Mouse (Mus musculus): ENCODE results near the gene Poc1a. TPM values are rescaled to one million over a fixed set of nuclear protein-coding genes. Genes with fewer than 3 reads are reported as not detected.

The Poc1a gene
- polyA plus RNA-seq, 1 experiment from 2014 or later = 32.0 TPM

- WGBS = 55% methylated on average over 2 of the region's 2 CpGs
- no peak overlapping the region for H3K27ac ChIP-seq
- ATAC-seq (ENCODE audit: borderline replicate concordance, extremely low read depth, low FRiP score, low TSS enrichment) = no peak
- no peaks in the 10 kb centered on the region for H3K27me3 ChIP-seq
- no peak overlapping the region for H3K4me2 ChIP-seq
- 0 out of 2 replicates have a peak, but pooled peaks cover 18% of the 10 kb centered on the region for H3K4me1 ChIP-seq
- no peaks in the 10 kb centered on the region for H3K36me3 ChIP-seq
- H3K9me3 ChIP-seq = no peaks in the 10 kb centered on the region
- H3K9ac ChIP-seq = no peak overlapping the region
- H3K4me3 ChIP-seq = no peak overlapping the region
These were observed 13.8 kb upstream of the Poc1a start for GRCm38 (mm10) chr9:106266936-106267657.

GRCm38 (mm10) chr9:106268421-106268820 is 12.4 kb upstream of the Poc1a start:
- Histone ChIP-seq H3K4me1 (0 out of 2 replicates have a peak, but pooled peaks cover 18% of the 10 kb centered on the region), H3K9ac (no peak overlapping the region), H3K27me3 (no peaks in the 10 kb centered on the region), H3K4me3 (no peak overlapping the region), H3K36me3 (no peaks in the 10 kb centered on the region), H3K9me3 (no peaks in the 10 kb centered on the region), H3K27ac (no peak overlapping the region), H3K4me2 (no peak overlapping the region)
- WGBS = 40% methylated on average over 4 of the region's 4 CpGs
- ATAC-seq (ENCODE audit: borderline replicate concordance, extremely low read depth, low FRiP score, low TSS enrichment) = no peak

- no peak for ATAC-seq (ENCODE audit: borderline replicate concordance, extremely low read depth, low FRiP score, low TSS enrichment)
- Histone ChIP-seq H3K9me3 (no peaks in the 10 kb centered on the region), H3K27ac (no peak overlapping the region)
These were observed 11.6 kb upstream of the Poc1a start for GRCm38 (mm10) chr9:106269076-106269788.

GRCm38 (mm10) chr9:106269879-106270278 is 11.0 kb upstream of the Poc1a start:
- no peak overlapping the region for H3K4me2 ChIP-seq
- ATAC-seq (ENCODE audit: borderline replicate concordance, extremely low read depth, low FRiP score, low TSS enrichment) = no peak
- no peak overlapping the region for H3K4me3 ChIP-seq
- 11% methylated on average over 2 of the region's 2 CpGs for WGBS
- no peaks in the 10 kb centered on the region for H3K36me3 ChIP-seq
- no peaks in the 10 kb centered on the region for H3K27me3 ChIP-seq
- H3K4me1 ChIP-seq = 0 out of 2 replicates have a peak, but pooled peaks cover 18% of the 10 kb centered on the region
- no peak overlapping the region for H3K27ac ChIP-seq
- no peaks in the 10 kb centered on the region for H3K9me3 ChIP-seq
- H3K9ac ChIP-seq = no peak overlapping the region

More at GRCm38 (mm10) chr9:106269076-106269788, 11.6 kb upstream of the Poc1a start:
- H3K4me2 ChIP-seq = no peak overlapping the region
- no peak overlapping the region for H3K4me3 ChIP-seq
- no peaks in the 10 kb centered on the region for H3K36me3 ChIP-seq
- 51% methylated on average over 9 of the region's 9 CpGs for WGBS
- H3K4me1 ChIP-seq = 0 out of 2 replicates have a peak, but pooled peaks cover 18% of the 10 kb centered on the region
- no peaks in the 10 kb centered on the region for H3K27me3 ChIP-seq
- H3K9ac ChIP-seq = no peak overlapping the region

GRCm38 (mm10) chr9:106270656-106271055 is 10.2 kb upstream of the Poc1a start:
- H3K27ac ChIP-seq = no peak overlapping the region
- H3K9ac ChIP-seq = no peak overlapping the region
- no peaks in the 10 kb centered on the region for H3K36me3 ChIP-seq
- no peak overlapping the region for H3K4me3 ChIP-seq
- H3K4me1 ChIP-seq = 0 out of 2 replicates have a peak, but pooled peaks cover 15% of the 10 kb centered on the region
- no peaks in the 10 kb centered on the region for H3K27me3 ChIP-seq
- no peak overlapping the region for H3K4me2 ChIP-seq
- 54% methylated on average over 4 of the region's 4 CpGs for WGBS
- no peaks in the 10 kb centered on the region for H3K9me3 ChIP-seq
- ATAC-seq (ENCODE audit: borderline replicate concordance, extremely low read depth, low FRiP score, low TSS enrichment) = no peak

- 92% methylated on average over 1 of the region's 1 CpGs for WGBS
- no peak overlapping the region for H3K4me2 ChIP-seq
- no peaks in the 10 kb centered on the region for H3K27me3 ChIP-seq
- H3K4me1 ChIP-seq = 0 out of 2 replicates have a peak, but pooled peaks cover 11% of the 10 kb centered on the region
- no peak overlapping the region for H3K4me3 ChIP-seq
- H3K9ac ChIP-seq = no peak overlapping the region
- no peaks in the 10 kb centered on the region for H3K9me3 ChIP-seq
- no peak overlapping the region for H3K27ac ChIP-seq
- no peaks in the 10 kb centered on the region for H3K36me3 ChIP-seq
- no peak for ATAC-seq (ENCODE audit: borderline replicate concordance, extremely low read depth, low FRiP score, low TSS enrichment)
These were observed 8.6 kb upstream of the Poc1a start for GRCm38 (mm10) chr9:106272288-106272687.

- no peaks in the 10 kb centered on the region for H3K27me3 ChIP-seq
- no peak overlapping the region for H3K4me3 ChIP-seq
- H3K36me3 ChIP-seq = no peaks in the 10 kb centered on the region
- no peak for ATAC-seq (ENCODE audit: borderline replicate concordance, extremely low read depth, low FRiP score, low TSS enrichment)
- no peak overlapping the region for H3K27ac ChIP-seq
- no peaks in the 10 kb centered on the region for H3K9me3 ChIP-seq
- 82% methylated on average over 12 of the region's 12 CpGs for WGBS
- 0 out of 2 replicates have a peak, but pooled peaks cover 11% of the 10 kb centered on the region for H3K4me1 ChIP-seq
- H3K4me2 ChIP-seq = no peak overlapping the region
- H3K9ac ChIP-seq = no peak overlapping the region
These were observed 7.6 kb upstream of the Poc1a start for GRCm38 (mm10) chr9:106273276-106273675.

GRCm38 (mm10) chr9:106273791-106274190 is 7.1 kb upstream of the Poc1a start:
- no peaks in the 10 kb centered on the region for H3K36me3 ChIP-seq
- no peaks in the 10 kb centered on the region for H3K9me3 ChIP-seq
- H3K4me1 ChIP-seq = 0 out of 2 replicates have a peak, but pooled peaks cover 7% of the 10 kb centered on the region
- no peak overlapping the region for H3K4me3 ChIP-seq
- no peak for ATAC-seq (ENCODE audit: borderline replicate concordance, extremely low read depth, low FRiP score, low TSS enrichment)
- no peak overlapping the region for H3K27ac ChIP-seq
- H3K4me2 ChIP-seq = no peak overlapping the region
- no peak overlapping the region for H3K9ac ChIP-seq
- WGBS = 59% methylated on average over 4 of the region's 4 CpGs
- no peaks in the 10 kb centered on the region for H3K27me3 ChIP-seq

- H3K27me3 ChIP-seq = no peaks in the 10 kb centered on the region
- no peak for ATAC-seq (ENCODE audit: borderline replicate concordance, extremely low read depth, low FRiP score, low TSS enrichment)
- WGBS = 79% methylated on average over 8 of the region's 8 CpGs
These were observed 6.1 kb upstream of the Poc1a start for GRCm38 (mm10) chr9:106274652-106275180.

GRCm38 (mm10) chr9:106275806-106276205 is 5.1 kb upstream of the Poc1a start:
- Histone ChIP-seq H3K4me2 (no peak overlapping the region), H3K4me3 (no peak overlapping the region), H3K9ac (no peak overlapping the region), H3K27me3 (no peaks in the 10 kb centered on the region), H3K9me3 (no peaks in the 10 kb centered on the region), H3K27ac (no peak overlapping the region), H3K4me1 (peaks cover 4% of the 10 kb centered on the region), H3K36me3 (no peaks in the 10 kb centered on the region)
- 40% methylated on average over 1 of the region's 1 CpGs for WGBS
- no peak for ATAC-seq (ENCODE audit: borderline replicate concordance, extremely low read depth, low FRiP score, low TSS enrichment)

More at GRCm38 (mm10) chr9:106274652-106275180, 6.1 kb upstream of the Poc1a start:
- no peak overlapping the region for H3K4me3 ChIP-seq
- H3K36me3 ChIP-seq = no peaks in the 10 kb centered on the region
- H3K9ac ChIP-seq = no peak overlapping the region
- H3K4me1 ChIP-seq = 0 out of 2 replicates have a peak, but pooled peaks cover 6% of the 10 kb centered on the region
- H3K4me2 ChIP-seq = no peak overlapping the region
- H3K9me3 ChIP-seq = no peaks in the 10 kb centered on the region
- no peak overlapping the region for H3K27ac ChIP-seq

GRCm38 (mm10) chr9:106280386-106280785 is 475 bp upstream of the Poc1a start:
- peak overlapping the region; percentile 62 for H3K9ac ChIP-seq

More at GRCm38 (mm10) chr9:106280386-106280785, 475 bp upstream of the Poc1a start:
- no peaks in the 10 kb centered on the region for H3K9me3 ChIP-seq
- peaks cover 9% of the 10 kb centered on the region; the same call in 1 of the 2 replicates for H3K36me3 ChIP-seq
- WGBS = 0% methylated on average over 14 of the region's 14 CpGs
- peak overlapping the region; percentile 73 for H3K27ac ChIP-seq
- peak overlapping the region; percentile 84 for H3K4me2 ChIP-seq
- peak overlapping the region; percentile 66 for H3K4me3 ChIP-seq
- H3K4me1 ChIP-seq = peaks cover 13% of the 10 kb centered on the region
- H3K27me3 ChIP-seq = no peaks in the 10 kb centered on the region
- peak; percentile 40; the same call in 1 of the 2 replicates for ATAC-seq (ENCODE audit: borderline replicate concordance, extremely low read depth, low FRiP score, low TSS enrichment)

All from lung, embryonic 15.5 days (tissue).